Comparison of ENCODE assay signal across 8 mouse cellular contexts in the genomic region with DNA sequence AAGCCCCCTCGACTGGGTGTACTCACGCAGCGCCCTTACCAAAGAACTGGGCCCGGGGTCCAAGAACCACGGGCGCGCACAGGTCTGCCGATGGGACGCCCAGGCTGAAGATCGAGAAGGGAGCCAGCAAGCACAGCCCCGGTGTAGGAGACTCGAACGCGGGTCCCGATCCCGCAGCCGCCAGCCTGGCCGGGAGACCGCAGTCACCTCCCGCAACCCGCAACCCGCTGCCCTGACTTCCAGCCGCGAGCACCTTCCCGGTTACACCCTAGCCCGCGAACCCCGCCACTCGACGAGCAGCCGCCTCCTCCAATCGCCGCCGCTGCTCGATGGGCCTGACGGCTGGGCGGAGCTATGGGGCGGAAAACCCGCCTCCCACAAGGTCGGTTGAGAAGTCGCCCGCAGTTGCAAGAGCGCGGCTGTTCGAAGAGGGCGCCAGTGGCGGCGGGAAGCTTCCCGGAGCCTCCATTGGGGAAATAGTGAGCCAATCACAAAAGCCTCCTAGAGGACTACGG. TPM values are rescaled to one million over a fixed set of nuclear protein-coding genes. Genes with fewer than 3 reads are reported as not detected.
DNase-seq lines count a peak whose midpoint lies in the region; ATAC-seq lines count a peak whose summit lies in the region.

A gene (minus strand): TSS at position 277 of the 515 bp plus-strand sequence.

- no peaks in the 10 kb centered on the region for H3K9me3 ChIP-seq in forebrain, embryonic 14.5 days (replicated peaks; ENCODE audit: control insufficient read depth, low read length)
- no peaks in the 10 kb centered on the region for H3K9me3 ChIP-seq in neural tube, embryonic 15.5 days (replicated peaks)

- H3K36me3 ChIP-seq in forebrain, embryonic 14.5 days (ENCODE audit: control insufficient read depth, insufficient read depth, low read length), result peaks cover 5% of the 10 kb centered on the region
- no peaks in the 10 kb centered on the region for H3K36me3 ChIP-seq in neural tube, embryonic 15.5 days

- H3K4me1 ChIP-seq in forebrain, embryonic 14.5 days (ENCODE audit: control insufficient read depth, insufficient read depth, low read length), result peaks cover 5% of the 10 kb centered on the region
- H3K4me1 ChIP-seq in neural tube, embryonic 15.5 days, result peaks cover 24% of the 10 kb centered on the region

- no peak within 1 kb of the TSS for H3K27ac ChIP-seq in forebrain, embryonic 14.5 days (ENCODE audit: low read depth, low read length)
- H3K27ac ChIP-seq in neural tube, embryonic 15.5 days (replicated peaks), result peak within 1 kb of the TSS; percentile 58; the same call in 1 of the 2 replicates

- H3K4me3 ChIP-seq in forebrain, embryonic 14.5 days (ENCODE audit: low read depth, low read length), result peak within 1 kb of the TSS; percentile 73
- H3K4me3 ChIP-seq in neural tube, embryonic 15.5 days (replicated peaks), result peak within 1 kb of the TSS; percentile 78

- intact Hi-C loops in heart, postnatal 14 days (cut with DNase I), result no loop called here

- peak; percentile 100 for ATAC-seq in forebrain, embryonic 14.5 days
- ATAC-seq in neural tube, embryonic 15.5 days (ENCODE audit: low FRiP score), result peak; percentile 100

- DNase-seq in ES-CJ7 (ENCODE audit: low read depth, low spot score), result peak; percentile 96
- peak; percentile 97 for DNase-seq in cerebellum, adult 11 months
- peak; percentile 98 for DNase-seq in forebrain, embryonic 14.5 days (ENCODE audit: low spot score)
- DNase-seq in heart, postnatal 14 days, result peak; percentile 97 to 98
- peak; percentile 97 for DNase-seq in layer of hippocampus, adult 11-12 months (ENCODE audit: low spot score)
- peak; percentile 98 to 99 for DNase-seq in lung, adult 18-20 months
- peak; percentile 97 for DNase-seq in testis, postnatal 14 days (ENCODE audit: low spot score)

- H3K9ac ChIP-seq in forebrain, embryonic 14.5 days (ENCODE audit: low read length), result peak within 1 kb of the TSS; percentile 70
- H3K9ac ChIP-seq in neural tube, embryonic 15.5 days (replicated peaks), result peak within 1 kb of the TSS; percentile 64

- no peaks in the 10 kb centered on the region for H3K27me3 ChIP-seq in forebrain, embryonic 14.5 days (replicated peaks; ENCODE audit: control insufficient read depth, insufficient read depth, low read length)
- H3K27me3 ChIP-seq in neural tube, embryonic 15.5 days (replicated peaks), result no peaks in the 10 kb centered on the region

- H3K4me2 ChIP-seq in forebrain, embryonic 14.5 days (ENCODE audit: low read length), result peak within 1 kb of the TSS; percentile 71
- H3K4me2 ChIP-seq in neural tube, embryonic 15.5 days, result peak within 1 kb of the TSS; percentile 74

- WGBS in forebrain, embryonic 14.5 days, result under 1% methylated on average over 49 of the region's 50 CpGs
- WGBS in neural tube, embryonic 15.5 days, result under 1% methylated on average over 50 of the region's 50 CpGs

RNA-seq across cellular contexts. Expression of the gene that starts here (rescaled TPM):
- 3.2 TPM in 2 replicates for polyA plus RNA-seq in forebrain, embryonic 14.5 days (2014; fragmentation: Nextera tagmentation; extraction: Ambion mirVana)
- total RNA-seq in heart, postnatal 14 days (2021), result 1 to 10 TPM; 2.1 TPM
- 2.1 and 2.8 TPM in 2 replicates for polyA plus RNA-seq in neural tube, embryonic 15.5 days (2015; fragmentation: Nextera tagmentation; extraction: Ambion mirVana)
